Mouse (Mus musculus) neural tube, embryonic 14.5 days (tissue): ENCODE measurements around the gene Cd300lf. TPM values are rescaled to one million over a fixed set of nuclear protein-coding genes. Genes with fewer than 3 reads are reported as not detected.

Experiments
- ATAC-seq: fragments of 200-750 bp; cut with Nextera tagmentation; 2 replicates; pipeline ENCODE4 v1.8.0; 2017; ENCODE audit warnings: low read depth, mild to moderate bottlenecking, moderate TSS enrichment, moderate library complexity
- H3K27ac ChIP-seq: fragments of 300-500 bp; sonication (generic); 2 replicates; pipeline ENCODE4 v1.5.1; 2014; ENCODE audit warnings: low read depth, mild to moderate bottlenecking, control low read depth, low read length, moderate library complexity, mixed read lengths
- H3K27me3 ChIP-seq: fragments of 300-500 bp; sonication (generic); 2 replicates; pipeline ENCODE4 v1.6.1; 2014; ENCODE audit warnings: low read length; ENCODE audit not compliant: control insufficient read depth, insufficient read depth
- H3K36me3 ChIP-seq: fragments of 300-500 bp; sonication (generic); 2 replicates; pipeline ENCODE4 v1.6.1; 2014; ENCODE audit warnings: low read length, mixed read lengths; ENCODE audit not compliant: control insufficient read depth, insufficient read depth
- H3K4me1 ChIP-seq: fragments of 300-500 bp; sonication (generic); 2 replicates; pipeline ENCODE4 v1.6.1; 2014; ENCODE audit warnings: low read length; ENCODE audit not compliant: control insufficient read depth, insufficient read depth
- H3K4me2 ChIP-seq: fragments of 300-500 bp; sonication (generic); 2 replicates; pipeline ENCODE4 v1.6.1; 2014; ENCODE audit warnings: mild to moderate bottlenecking, low read depth, low read length, control low read depth
- H3K4me3 ChIP-seq: fragments of 300-500 bp; sonication (generic); 2 replicates; pipeline ENCODE4 v1.5.1; 2014; ENCODE audit warnings: low read depth, low read length, control low read depth, mixed read lengths
- H3K9ac ChIP-seq: fragments of 300-500 bp; sonication (generic); replicated peaks from 2 replicates; pipeline ENCODE4 v1.6.1; 2014; ENCODE audit warnings: low read depth, mild to moderate bottlenecking, control low read depth, low read length, mixed read lengths
- H3K9me3 ChIP-seq: fragments of 300-500 bp; sonication (generic); 2 replicates; pipeline ENCODE4 v1.6.1; 2016; ENCODE audit warnings: low read length; ENCODE audit not compliant: control insufficient read depth
- WGBS: fragments of 180-500 bp; shearing (Covaris S2); extraction: QIAGEN DNeasy Blood & Tissue Kit; methylation state at CpG from one replicate; pipeline ENCODE4 v1.1.7; 2014; 5-methylcytosine and 5-hydroxymethylcytosine counted together
- polyA plus RNA-seq: library from polyadenylated mRNA; unstranded; fragments of >200 nt; fragmentation: Nextera tagmentation; extraction: Ambion mirVana; gene quantifications from 2 replicates; pipeline ENCODE4 v1.2.1, GENCODE M21; 2014

Cd300lf gene
- polyA plus RNA-seq, 1 experiment from 2014 or later = 0.11 TPM

- no peak overlapping the region for H3K4me2 ChIP-seq
- H3K4me1 ChIP-seq = no peaks in the 10 kb centered on the region
- no peak overlapping the region for H3K9ac ChIP-seq
- no peaks in the 10 kb centered on the region for H3K27me3 ChIP-seq
- no peak for ATAC-seq
- 93% methylated on average over 13 of the region's 13 CpGs for WGBS
- no peaks in the 10 kb centered on the region for H3K9me3 ChIP-seq
- no peak overlapping the region for H3K27ac ChIP-seq
- no peaks in the 10 kb centered on the region for H3K36me3 ChIP-seq
- H3K4me3 ChIP-seq = no peak overlapping the region
These were observed 4.2 kb downstream of the Cd300lf start for GRCm38 (mm10) chr11:115129508-115130126.

GRCm38 (mm10) chr11:115128483-115128882 lies 5.3 kb downstream of the Cd300lf start:
- Histone ChIP-seq H3K9ac (no peak overlapping the region), H3K36me3 (no peaks in the 10 kb centered on the region), H3K4me1 (no peaks in the 10 kb centered on the region), H3K4me3 (no peak overlapping the region), H3K27ac (no peak overlapping the region), H3K27me3 (no peaks in the 10 kb centered on the region), H3K9me3 (no peaks in the 10 kb centered on the region), H3K4me2 (no peak overlapping the region)
- 90% methylated on average over 4 of the region's 4 CpGs for WGBS
- ATAC-seq = no peak

DNA sequence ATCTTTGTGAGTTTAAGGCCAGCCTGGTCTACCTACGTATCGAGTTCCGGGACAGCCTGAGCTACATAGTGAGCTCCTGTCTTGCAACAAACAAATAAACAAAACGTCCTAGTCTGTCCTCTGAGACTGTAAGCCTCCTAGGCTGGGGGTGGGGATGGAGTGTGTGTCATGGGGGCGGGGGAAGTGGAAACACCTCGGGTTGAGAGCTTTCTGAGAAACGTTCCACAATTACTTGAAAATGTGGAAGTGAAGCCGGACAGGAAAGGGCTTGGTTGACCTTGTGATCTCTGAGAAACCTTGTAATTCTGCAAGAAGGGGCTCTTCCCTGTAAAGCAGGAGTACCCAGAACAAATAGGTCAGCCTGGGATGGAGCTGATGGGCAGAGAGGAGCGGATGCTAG lies 14.4 kb downstream of the Cd300lf start:
- 79% methylated on average over 9 of the region's 9 CpGs for WGBS
- ATAC-seq = no peak
- Histone ChIP-seq H3K36me3 (no peaks in the 10 kb centered on the region), H3K27me3 (no peaks in the 10 kb centered on the region), H3K4me2 (no peak overlapping the region), H3K9me3 (no peaks in the 10 kb centered on the region), H3K4me1 (no peaks in the 10 kb centered on the region), H3K9ac (no peak overlapping the region), H3K27ac (no peak overlapping the region), H3K4me3 (no peak overlapping the region)

DNA sequence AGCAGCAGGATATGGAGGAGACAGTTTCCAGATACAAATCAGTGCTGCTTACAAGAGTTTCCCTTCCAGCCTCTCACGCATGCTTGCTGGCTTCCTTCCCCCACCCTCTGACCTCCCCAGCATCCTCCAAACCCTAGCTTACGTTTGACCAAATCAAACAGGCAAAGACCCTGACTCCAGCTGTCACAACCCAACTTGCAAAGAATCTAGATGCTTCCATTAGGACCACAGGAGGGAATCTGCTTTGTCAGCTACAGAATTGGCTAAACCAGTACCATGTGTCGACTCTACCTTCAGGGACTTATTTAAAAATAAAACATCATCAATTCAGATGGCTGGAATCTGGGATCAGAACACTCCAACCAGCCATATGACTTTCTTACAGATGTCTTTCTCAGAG lies 21.6 kb downstream of the Cd300lf start:
- no peaks in the 10 kb centered on the region; the same call in 1 of the 2 replicates for H3K4me1 ChIP-seq
- 71% methylated on average over 3 of the region's 3 CpGs for WGBS

DNA sequence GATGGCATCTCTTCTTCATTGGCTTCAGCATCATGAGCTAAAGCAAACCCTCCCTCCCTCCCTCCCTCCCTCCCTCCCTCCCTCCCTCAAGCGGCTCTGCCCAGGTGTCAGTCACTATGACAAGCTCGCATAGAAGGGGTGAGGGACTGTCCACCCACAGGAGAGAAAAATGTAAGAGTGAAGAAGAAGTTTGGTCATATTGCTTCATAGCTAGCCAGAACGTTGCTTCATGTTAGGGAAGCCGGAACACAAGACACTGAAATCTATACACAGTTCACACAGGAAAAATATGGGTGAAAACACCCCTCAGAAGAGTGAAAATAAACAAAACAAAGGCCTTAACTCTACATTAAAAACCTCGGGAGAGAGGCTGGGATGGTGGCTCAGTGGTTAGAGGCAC lies 23.5 kb downstream of the Cd300lf start:
- Histone ChIP-seq H3K9me3 (no peaks in the 10 kb centered on the region), H3K4me2 (no peak overlapping the region), H3K9ac (no peak overlapping the region), H3K4me1 (no peaks in the 10 kb centered on the region; the same call in 1 of the 2 replicates), H3K27me3 (no peaks in the 10 kb centered on the region), H3K4me3 (no peak overlapping the region), H3K27ac (no peak overlapping the region), H3K36me3 (no peaks in the 10 kb centered on the region)
- no peak for ATAC-seq
- 78% methylated on average over 5 of the region's 5 CpGs for WGBS

More for the DNA sequence above, 21.6 kb downstream of the Cd300lf start:
- H3K27ac ChIP-seq = no peak overlapping the region
- no peak for ATAC-seq
- H3K4me2 ChIP-seq = no peak overlapping the region
- no peak overlapping the region for H3K9ac ChIP-seq
- no peak overlapping the region for H3K4me3 ChIP-seq
- H3K9me3 ChIP-seq = no peaks in the 10 kb centered on the region
- no peaks in the 10 kb centered on the region for H3K27me3 ChIP-seq
- no peaks in the 10 kb centered on the region for H3K36me3 ChIP-seq

- Histone ChIP-seq H3K36me3 (no peaks in the 10 kb centered on the region), H3K4me3 (no peak overlapping the region), H3K9ac (no peak overlapping the region), H3K27ac (no peak overlapping the region), H3K9me3 (no peaks in the 10 kb centered on the region), H3K27me3 (no peaks in the 10 kb centered on the region), H3K4me2 (no peak overlapping the region), H3K4me1 (no peaks in the 10 kb centered on the region; the same call in 1 of the 2 replicates)
- no peak for ATAC-seq
- 88% methylated on average over 8 of the region's 8 CpGs for WGBS
These were observed 25.6 kb downstream of the Cd300lf start for GRCm38 (mm10) chr11:115108176-115108575.

- no peaks in the 10 kb centered on the region for H3K36me3 ChIP-seq
- no peak overlapping the region for H3K4me2 ChIP-seq
- H3K27me3 ChIP-seq = no peaks in the 10 kb centered on the region
- no peak overlapping the region for H3K9ac ChIP-seq
- WGBS = 33% methylated on average over 4 of the region's 4 CpGs
- no peak overlapping the region for H3K27ac ChIP-seq
- no peak overlapping the region for H3K4me3 ChIP-seq
- no peak for ATAC-seq
- no peaks in the 10 kb centered on the region for H3K9me3 ChIP-seq
- H3K4me1 ChIP-seq = no peaks in the 10 kb centered on the region; the same call in 1 of the 2 replicates
These were observed 26.3 kb downstream of the Cd300lf start for GRCm38 (mm10) chr11:115107403-115107916.

DNA sequence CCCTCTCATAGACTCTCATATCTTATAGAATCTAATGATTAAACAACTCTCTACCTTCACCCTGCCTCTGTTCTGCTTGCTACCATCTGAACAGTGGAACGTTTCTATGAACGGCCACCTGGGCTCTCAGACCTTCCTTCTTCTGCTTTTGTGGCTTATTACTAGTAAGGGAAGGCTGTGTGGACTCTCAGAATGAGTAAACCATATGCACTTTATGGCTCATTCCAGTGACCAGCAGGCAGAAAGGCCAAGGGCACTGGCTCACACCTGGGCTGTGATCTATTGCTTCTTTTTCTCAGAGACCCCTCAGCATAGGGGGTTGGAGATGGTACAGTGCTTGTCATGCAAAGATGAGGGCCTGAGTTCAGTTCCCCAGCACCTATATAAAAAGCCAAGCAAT lies 27.2 kb downstream of the Cd300lf start:
- Histone ChIP-seq H3K4me2 (no peak overlapping the region), H3K4me3 (no peak overlapping the region), H3K27me3 (no peaks in the 10 kb centered on the region), H3K27ac (no peak overlapping the region), H3K4me1 (no peaks in the 10 kb centered on the region; the same call in 1 of the 2 replicates), H3K36me3 (no peaks in the 10 kb centered on the region), H3K9ac (no peak overlapping the region), H3K9me3 (no peaks in the 10 kb centered on the region)
- 90% methylated on average over 2 of the region's 2 CpGs for WGBS
- no peak for ATAC-seq

- Histone ChIP-seq H3K9ac (no peak overlapping the region), H3K4me3 (no peak overlapping the region), H3K4me1 (no peaks in the 10 kb centered on the region; the same call in 1 of the 2 replicates), H3K9me3 (no peaks in the 10 kb centered on the region), H3K4me2 (no peak overlapping the region), H3K27ac (no peak overlapping the region), H3K27me3 (no peaks in the 10 kb centered on the region), H3K36me3 (no peaks in the 10 kb centered on the region)
- WGBS = 52% methylated on average over 8 of the region's 8 CpGs
- ATAC-seq = no peak
These were observed 28.8 kb downstream of the Cd300lf start for GRCm38 (mm10) chr11:115104769-115105563.
